In genomic region chr15:77842047-77842843, GRCm38 (mm10) we compare ENCODE assay signal across 8 mouse cellular contexts. TPM values are rescaled to one million over a fixed set of nuclear protein-coding genes. Genes with fewer than 3 reads are reported as not detected.
DNase-seq lines count a peak whose midpoint lies in the region; ATAC-seq and TF ChIP-seq lines count a peak whose summit lies in the region.

Myh9 (minus strand) TSS chr15:77842175.

- peak; percentile 87 for ATAC-seq in erythroid progenitor cell, adult 5-6 weeks (replicated peaks; ENCODE audit: low FRiP score, poor library complexity, severe bottlenecking)
- ATAC-seq in heart, embryonic 12.5 days (ENCODE audit: insufficient number of reproducible peaks, low FRiP score), result peak; percentile 96
- ATAC-seq in kidney, postnatal 0 days (replicated peaks; ENCODE audit: low FRiP score, low read depth), result peak; percentile 97
- ATAC-seq in liver, embryonic 11.5 days (replicated peaks; ENCODE audit: low FRiP score), result peak; percentile 93
- peak; percentile 97 for ATAC-seq in stomach, embryonic 14.5 days (ENCODE audit: insufficient number of reproducible peaks, insufficient read depth, low FRiP score, low read depth)

- H3K27me3 ChIP-seq in heart, embryonic 12.5 days (replicated peaks), result no peaks in the 10 kb centered on the region
- H3K27me3 ChIP-seq in kidney, postnatal 0 days (ENCODE audit: insufficient read depth, low read length), result no peaks in the 10 kb centered on the region
- no peaks in the 10 kb centered on the region for H3K27me3 ChIP-seq in liver, embryonic 11.5 days (replicated peaks; ENCODE audit: control insufficient read depth, insufficient read depth, low read length)
- H3K27me3 ChIP-seq in stomach, embryonic 14.5 days (ENCODE audit: control insufficient read depth, insufficient read depth, low read length), result no peaks in the 10 kb centered on the region

- peak within 1 kb of the TSS; percentile 95 for H3K9ac ChIP-seq in heart, embryonic 12.5 days
- peak within 1 kb of the TSS; percentile 96 for H3K9ac ChIP-seq in kidney, postnatal 0 days (ENCODE audit: low read depth, low read length)
- H3K9ac ChIP-seq in liver, embryonic 11.5 days (ENCODE audit: low read depth, low read length), result peak within 1 kb of the TSS; percentile 87
- H3K9ac ChIP-seq in stomach, embryonic 14.5 days (replicated peaks; ENCODE audit: low read depth, low read length), result peak within 1 kb of the TSS; percentile 96

- H3K4me2 ChIP-seq in heart, embryonic 12.5 days, result peak within 1 kb of the TSS; percentile 94
- H3K4me2 ChIP-seq in kidney, postnatal 0 days (ENCODE audit: low read length), result peak within 1 kb of the TSS; percentile 96
- peak within 1 kb of the TSS; percentile 99 for H3K4me2 ChIP-seq in liver, embryonic 11.5 days
- H3K4me2 ChIP-seq in stomach, embryonic 14.5 days (replicated peaks; ENCODE audit: low read depth, low read length), result peak within 1 kb of the TSS; percentile 84

- H3K36me3 ChIP-seq in heart, embryonic 12.5 days, result no peaks in the 10 kb centered on the region
- H3K36me3 ChIP-seq in kidney, postnatal 0 days (ENCODE audit: insufficient read depth, low read length), result no peaks in the 10 kb centered on the region
- H3K36me3 ChIP-seq in liver, embryonic 11.5 days (ENCODE audit: control insufficient read depth, insufficient read depth, low read length), result no peaks in the 10 kb centered on the region; the same call in 1 of the 2 replicates
- no peaks in the 10 kb centered on the region for H3K36me3 ChIP-seq in stomach, embryonic 14.5 days (ENCODE audit: control insufficient read depth, insufficient read depth, low read length)

- peak; percentile 100 for DNase-seq in CD4-positive helper T cell, adult 2 months (ENCODE audit: low read depth, low spot score)
- peak; percentile 99 for DNase-seq in brain, embryonic 18.5 days (ENCODE audit: low read depth, low spot score)
- peak; percentile 99 for DNase-seq in kidney, postnatal 0 days (ENCODE audit: low spot score)
- peak; percentile 99 for DNase-seq in liver, embryonic 11.5 days (ENCODE audit: low spot score)
- DNase-seq in naive thymus-derived CD4-positive, alpha-beta T cell, adult 2 months (ENCODE audit: low read depth), result peak; percentile 99

- peak within 1 kb of the TSS; percentile 90 for H3K27ac ChIP-seq in heart, embryonic 12.5 days (ENCODE audit: poor library complexity, severe bottlenecking)
- peak within 1 kb of the TSS; percentile 97 for H3K27ac ChIP-seq in kidney, postnatal 0 days
- peak within 1 kb of the TSS; percentile 94 for H3K27ac ChIP-seq in liver, embryonic 11.5 days (ENCODE audit: low read depth, low read length)
- H3K27ac ChIP-seq in stomach, embryonic 14.5 days (ENCODE audit: low read length), result peak within 1 kb of the TSS; percentile 97

- WGBS in heart, embryonic 12.5 days, result under 1% methylated on average over 44 of the region's 46 CpGs
- under 1% methylated on average over 46 of the region's 46 CpGs for WGBS in kidney, postnatal 0 days
- 0% methylated on average over 41 of the region's 46 CpGs for WGBS in liver, embryonic 11.5 days
- WGBS in stomach, embryonic 14.5 days, result under 1% methylated on average over 46 of the region's 46 CpGs

- peak within 1 kb of the TSS; percentile 64 for H3K4me3 ChIP-seq in heart, embryonic 12.5 days
- peak within 1 kb of the TSS; percentile 99 for H3K4me3 ChIP-seq in kidney, postnatal 0 days (replicated peaks; ENCODE audit: low read depth, low read length)
- peak within 1 kb of the TSS; percentile 76 for H3K4me3 ChIP-seq in liver, embryonic 11.5 days (ENCODE audit: low read depth, low read length)
- H3K4me3 ChIP-seq in stomach, embryonic 14.5 days (ENCODE audit: low read depth, low read length), result peak within 1 kb of the TSS; percentile 99

- no peak for TF ChIP-seq CTCF in kidney, postnatal 0 days (IDR thresholded peaks at IDR 0.05; ENCODE audit: low read depth)

- H3K4me1 ChIP-seq in heart, embryonic 12.5 days (replicated peaks), result peaks cover 35% of the 10 kb centered on the region
- peaks cover 19% of the 10 kb centered on the region for H3K4me1 ChIP-seq in kidney, postnatal 0 days (replicated peaks; ENCODE audit: insufficient read depth, low read length)
- H3K4me1 ChIP-seq in liver, embryonic 11.5 days (replicated peaks; ENCODE audit: control insufficient read depth, insufficient read depth, low read length), result peaks cover 45% of the 10 kb centered on the region
- peaks cover 35% of the 10 kb centered on the region for H3K4me1 ChIP-seq in stomach, embryonic 14.5 days (ENCODE audit: control insufficient read depth, insufficient read depth, low read length)

- no peaks in the 10 kb centered on the region for H3K9me3 ChIP-seq in heart, embryonic 12.5 days (replicated peaks)
- no peaks in the 10 kb centered on the region for H3K9me3 ChIP-seq in kidney, postnatal 0 days (replicated peaks; ENCODE audit: low read length)
- H3K9me3 ChIP-seq in liver, embryonic 11.5 days (ENCODE audit: control insufficient read depth, low read length), result no peaks in the 10 kb centered on the region
- H3K9me3 ChIP-seq in stomach, embryonic 14.5 days (ENCODE audit: control insufficient read depth, low read depth, low read length), result no peaks in the 10 kb centered on the region

RNA-seq across cellular contexts. Expression of gene Myh9, which starts in this region (rescaled TPM):
- total RNA-seq in erythroid progenitor cell, adult 5-6 weeks (2015; ENCODE audit: low replicate concordance), result 104 and 105 TPM in 2 replicates
- 198 and 213 TPM in 2 replicates for total RNA-seq in erythroid progenitor cell, adult 5-6 weeks (2017; ENCODE audit: low replicate concordance)
- 41.9 and 42.0 TPM in 2 replicates for polyA plus RNA-seq in heart, embryonic 12.5 days (2016; fragmentation: Nextera tagmentation; extraction: Ambion mirVana)
- 52.9 and 57.2 TPM in 2 replicates for polyA plus RNA-seq in kidney, postnatal 0 days (2015; fragmentation: Nextera tagmentation; extraction: Ambion mirVana)
- 49.8 and 53.0 TPM in 2 replicates for polyA plus RNA-seq in liver, embryonic 11.5 days (2014; fragmentation: Nextera tagmentation; extraction: Ambion mirVana)
- 75.4 and 77.1 TPM in 2 replicates for polyA plus RNA-seq in stomach, embryonic 14.5 days (2014; fragmentation: Nextera tagmentation; extraction: Ambion mirVana)

Comparison
In these comparisons a context has a peak if more than half of its experiments do, and no peak if none do; other contexts are left out.
1. Peak in every context shown above with its lines: DNase-seq, ATAC-seq, H3K4me3 ChIP-seq and H3K27ac ChIP-seq.